Mouse (Mus musculus): ENCODE data around the gene Ddah2.
A peak's percentile ranks its signal among the peaks of the same experiment; 100 is the strongest.
"Not testable (repeated sequence)": the region's sequence is repeated elsewhere in the genome, so short reads cannot be mapped to it uniquely, and the experiment has no call there.

Gene Ddah2

DNA sequence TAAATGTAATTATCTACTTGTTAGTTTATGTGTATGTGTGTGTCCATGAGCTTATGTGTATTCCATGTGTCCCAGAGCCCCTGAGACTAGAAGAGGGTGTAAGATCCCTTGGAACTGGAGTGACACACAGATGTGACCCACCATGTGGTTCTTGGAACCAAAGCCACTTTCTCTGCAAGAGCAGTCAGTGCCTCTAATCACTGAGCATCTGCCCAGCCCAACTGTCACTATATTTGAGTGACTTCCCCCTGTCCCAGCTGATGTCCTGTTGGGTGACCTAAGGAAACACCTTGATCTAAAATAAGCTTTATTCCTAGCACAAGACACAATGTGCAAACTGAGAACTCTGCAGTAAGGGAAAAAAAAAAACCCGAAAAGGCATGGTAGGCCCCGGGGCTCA, 30.5 kb upstream of the Ddah2 start:
- no peak for DNase-seq

DNA sequence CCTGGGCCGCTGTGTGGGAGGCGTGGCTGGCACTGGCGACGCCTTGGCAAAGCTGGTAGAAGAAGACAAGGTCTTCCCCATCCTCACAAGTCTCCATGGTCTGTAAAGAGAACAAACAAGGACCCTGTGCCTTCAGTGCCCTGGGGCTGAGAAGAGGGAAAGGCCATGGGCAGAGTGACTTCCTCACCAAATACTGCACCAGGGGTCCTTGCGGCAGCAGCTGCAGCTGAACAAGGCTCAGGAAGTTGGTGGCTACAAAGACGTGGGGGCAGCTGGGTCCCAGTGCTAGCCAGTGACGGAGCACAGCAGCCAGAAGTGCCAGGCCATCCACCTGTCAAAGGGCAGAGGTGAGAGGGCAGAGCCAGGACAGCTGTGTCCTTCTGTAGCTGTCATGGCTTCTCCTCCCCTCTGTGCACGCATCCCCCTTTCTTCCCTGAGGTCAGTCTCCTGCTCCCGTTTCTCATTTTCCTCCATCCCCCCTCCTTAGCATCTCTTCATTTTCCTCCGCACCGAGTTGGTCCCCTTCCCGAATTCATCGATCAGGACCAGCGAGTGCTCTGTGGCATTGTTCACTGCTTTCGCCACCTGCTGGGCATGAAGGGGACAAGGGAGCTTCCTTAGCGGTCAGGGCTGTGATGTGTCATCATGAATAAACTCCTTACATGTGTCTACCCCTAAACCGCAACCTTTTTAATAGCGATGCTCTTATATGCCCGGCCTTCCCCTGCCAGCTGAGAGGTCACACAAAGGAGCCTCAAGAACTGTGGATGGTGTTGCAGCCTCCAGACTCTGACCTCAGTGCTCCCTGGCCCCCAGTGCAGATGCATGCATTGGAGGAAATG, 28.9 kb upstream of the Ddah2 start:
- DNase-seq, result peak; percentile 23

- no peak for DNase-seq
These were observed 27.6 kb upstream of the Ddah2 start for GRCm38 (mm10) chr17:35031272-35031671.

DNA sequence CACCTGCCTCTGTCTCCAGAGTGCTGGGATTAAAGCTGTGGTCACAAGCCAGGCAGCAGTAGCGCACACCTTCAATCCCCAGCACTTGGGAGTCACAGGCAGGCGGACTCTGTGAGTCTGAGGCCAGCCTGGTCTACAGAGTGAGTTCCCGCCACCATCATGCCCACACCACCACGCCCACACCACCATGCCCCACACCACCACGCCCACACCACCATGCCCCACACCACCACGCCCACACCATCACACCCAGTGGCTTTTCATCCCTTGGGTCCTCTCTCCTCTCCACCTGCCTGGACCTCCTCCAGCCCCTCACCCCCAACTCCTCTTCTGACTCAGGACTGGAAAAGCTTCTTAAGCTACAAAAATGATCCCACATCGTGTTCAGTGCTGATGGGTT, 27.0 kb upstream of the Ddah2 start:
- no peak for DNase-seq

- no peak for DNase-seq
These were observed 26.4 kb upstream of the Ddah2 start for GRCm38 (mm10) chr17:35032323-35032870.

GRCm38 (mm10) chr17:35033703-35034102, 25.1 kb upstream of the Ddah2 start:
- not testable (repeated sequence) for DNase-seq

DNA sequence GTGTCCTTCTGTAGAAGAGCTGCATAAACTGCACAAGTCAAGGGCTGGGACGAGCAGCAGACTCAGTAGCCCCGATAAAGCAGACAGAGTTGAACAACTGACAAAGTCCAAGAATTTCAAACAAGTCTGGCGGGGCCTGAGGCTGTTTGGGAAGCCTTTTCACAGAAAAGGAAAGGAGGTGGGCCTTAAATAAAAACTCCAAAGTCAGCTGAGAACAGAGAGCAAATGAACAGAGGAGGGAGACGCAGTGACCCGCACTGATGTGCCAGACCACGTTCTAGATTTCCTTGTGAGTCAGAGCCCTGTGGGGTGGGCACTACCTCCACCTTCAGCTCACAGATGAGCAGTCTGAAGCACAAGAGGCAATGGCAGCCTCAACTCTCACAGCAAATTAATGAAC, 23.9 kb upstream of the Ddah2 start:
- no peak for DNase-seq

GRCm38 (mm10) chr17:35039121-35039873, 19.5 kb upstream of the Ddah2 start:
- DNase-seq, result no peak

DNA sequence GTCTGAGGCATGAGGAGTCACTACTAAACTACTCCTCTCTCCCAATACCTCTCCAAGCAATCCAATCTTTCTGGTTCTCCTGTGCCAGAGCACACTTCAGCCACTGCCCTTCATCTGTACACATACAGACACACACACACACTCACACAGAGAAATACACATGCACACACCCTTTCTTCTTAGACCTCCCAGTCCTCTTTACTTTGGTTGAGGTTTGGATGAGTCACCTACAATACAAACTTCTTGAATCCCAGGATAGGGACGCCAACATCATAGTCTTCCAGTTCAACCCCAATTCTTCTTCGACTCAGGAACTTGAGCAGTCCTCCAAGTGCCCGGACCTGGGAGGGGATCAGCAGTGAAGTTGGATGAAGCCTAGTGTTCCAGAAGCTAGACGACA, 15.0 kb upstream of the Ddah2 start:
- no peak for DNase-seq

GRCm38 (mm10) chr17:35044904-35045806, 13.7 kb upstream of the Ddah2 start:
- DNase-seq, result no peak

GRCm38 (mm10) chr17:35045807-35046680, 12.8 kb upstream of the Ddah2 start:
- DNase-seq, result no peak

DNA sequence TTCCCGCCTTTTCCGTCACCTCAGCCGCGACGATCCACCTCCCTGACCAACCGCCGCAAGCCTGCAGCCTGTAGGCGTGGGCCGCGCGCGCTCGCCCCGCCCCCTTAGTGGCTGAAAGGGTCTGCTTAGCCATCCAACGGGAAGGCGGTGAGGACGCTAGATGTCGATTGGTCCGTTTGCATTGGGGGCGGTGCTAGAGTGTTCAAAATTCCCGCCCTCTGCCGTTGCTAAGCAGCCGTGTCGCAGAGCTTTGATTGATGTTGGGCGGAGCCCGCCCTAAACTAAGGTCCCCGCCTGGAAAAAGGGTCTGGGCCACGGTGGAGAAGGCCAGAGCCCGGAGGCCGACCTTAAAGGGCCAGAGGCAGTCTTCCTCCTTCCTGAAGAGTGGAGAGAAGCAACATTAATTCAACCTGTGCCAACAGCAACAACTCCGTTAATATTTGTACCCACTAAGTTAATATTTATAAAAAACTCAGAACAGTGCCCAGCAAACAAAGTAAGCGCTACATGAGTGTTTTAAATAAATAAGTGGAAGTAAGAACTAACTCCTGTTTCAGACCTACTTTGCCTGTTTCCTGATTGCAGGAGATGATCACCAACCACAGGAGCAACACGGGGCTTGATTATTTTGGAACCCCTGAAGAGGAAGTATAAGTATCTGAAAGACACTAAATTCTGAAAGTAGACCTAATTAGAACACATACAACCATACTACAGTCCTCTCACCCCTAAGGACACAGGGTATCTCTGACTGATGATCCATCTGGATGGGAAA, 12.0 kb upstream of the Ddah2 start, which contains the start of gene Msh5:
Gene Msh5 (minus strand): TSS at position 65 of the 775 bp plus-strand sequence.
- DNase-seq, result peak; percentile 98

DNA sequence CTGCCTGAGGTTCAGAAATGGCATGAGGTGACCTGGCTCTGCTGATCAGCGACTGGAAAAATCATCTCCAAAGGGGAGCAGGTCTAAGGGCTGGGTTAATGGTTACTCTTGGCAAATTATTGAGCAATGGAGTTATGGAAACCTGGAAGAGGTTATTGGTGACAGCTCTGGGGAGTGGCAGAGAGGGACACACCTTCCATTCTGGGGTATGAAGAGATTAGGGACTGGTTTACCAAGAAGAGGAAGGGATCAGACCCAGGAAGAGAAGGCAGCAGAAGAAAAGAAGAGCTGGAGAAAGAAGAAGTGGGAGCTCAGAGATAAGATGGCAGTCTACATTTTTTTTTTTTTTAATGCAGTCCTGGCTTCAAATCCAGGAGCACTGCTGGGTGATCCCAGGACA, 11.1 kb upstream of the Ddah2 start:
- DNase-seq, result peak; percentile 55

DNA sequence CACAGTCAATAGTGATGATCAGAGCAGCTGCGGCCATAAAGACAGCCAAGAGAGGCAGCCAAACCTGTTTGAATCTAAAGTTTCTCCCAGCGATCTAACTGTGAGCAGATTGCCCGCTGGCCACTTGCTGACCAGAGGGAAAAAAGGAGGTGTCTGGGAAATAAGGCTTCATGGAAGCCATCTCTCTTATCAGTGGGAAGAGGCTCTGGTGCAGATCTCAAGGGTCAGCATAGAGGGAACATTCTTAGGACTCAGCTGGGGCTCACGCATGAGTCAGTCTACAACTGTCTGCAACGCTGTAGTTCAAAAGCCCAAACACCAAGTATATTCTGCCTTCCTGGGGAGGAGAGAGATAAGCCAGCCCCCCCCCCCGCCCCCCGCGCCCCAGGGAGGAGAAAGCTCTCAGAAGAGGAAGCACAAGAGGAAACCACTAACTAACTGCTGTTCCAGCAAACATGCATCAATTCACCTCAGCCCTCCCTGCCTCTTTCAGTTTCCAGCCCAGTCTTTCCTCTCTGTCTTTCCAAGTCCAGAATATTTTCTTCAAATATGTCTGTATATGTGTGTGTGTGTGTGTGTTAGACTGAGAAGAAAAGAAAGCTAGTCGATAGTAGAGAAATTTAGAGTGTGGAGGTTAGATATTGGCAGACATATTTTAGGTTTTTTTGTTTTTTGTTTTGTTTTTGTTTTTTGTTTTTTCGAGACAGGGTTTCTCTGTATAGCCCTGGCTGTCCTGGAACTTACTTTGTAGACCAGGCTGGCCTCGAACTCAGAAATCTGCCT, 10.5 kb upstream of the Ddah2 start:
- DNase-seq, result peak; percentile 43

DNA sequence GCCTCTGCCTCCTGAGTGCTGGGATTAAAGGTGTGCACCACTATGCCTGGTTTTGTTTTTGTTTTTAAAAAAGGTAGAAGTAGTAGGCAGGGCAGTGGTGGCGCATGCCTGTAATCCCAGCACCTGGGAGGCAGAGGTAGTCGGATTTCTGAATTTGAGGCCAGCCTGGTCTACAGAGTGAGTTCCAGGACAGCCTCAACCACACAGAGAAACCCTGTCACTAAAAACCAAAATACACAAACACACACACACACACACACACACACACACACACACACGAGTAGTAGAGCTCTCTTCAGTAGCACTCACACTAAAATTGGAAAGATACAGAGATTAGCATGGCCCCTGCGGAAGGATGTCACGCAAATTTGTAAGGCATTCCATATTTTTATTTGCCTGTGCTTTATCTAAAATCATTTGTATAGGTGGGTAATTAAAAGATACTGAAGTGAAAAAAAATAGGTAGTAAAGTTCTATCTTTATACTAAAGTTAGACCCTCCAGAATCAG, 9.8 kb upstream of the Ddah2 start:
- DNase-seq, result no peak

DNA sequence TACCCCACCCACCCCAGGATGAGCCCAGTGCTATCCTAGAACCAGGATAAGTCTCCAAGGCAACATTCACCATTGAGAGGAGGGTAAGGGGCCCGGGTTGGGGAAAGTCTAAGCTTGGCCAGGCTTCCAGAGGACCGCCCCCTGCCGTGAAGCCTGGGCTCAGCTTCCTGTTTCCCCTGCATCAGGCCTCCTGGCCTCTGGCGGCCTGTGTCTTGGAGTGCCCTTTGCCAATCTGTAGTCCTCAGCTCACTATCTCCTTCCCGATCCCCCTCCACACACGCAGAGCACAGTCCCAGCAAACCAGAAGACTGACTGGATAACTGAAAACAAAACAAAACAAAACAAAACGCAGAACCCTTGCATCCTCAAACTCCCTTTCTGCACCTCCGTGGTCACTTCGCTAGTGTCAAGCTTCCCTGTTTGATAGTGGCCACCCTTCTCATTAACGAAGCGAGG, 9.2 kb upstream of the Ddah2 start, which contains the start of gene Clic1:
Gene Clic1 (plus strand): TSS at position 406 of the 456 bp plus-strand sequence.
- DNase-seq, result peak; percentile 43

- peak; percentile 81 for DNase-seq
These were observed 8.6 kb upstream of the Ddah2 start for GRCm38 (mm10) chr17:35050126-35050750.

DNA sequence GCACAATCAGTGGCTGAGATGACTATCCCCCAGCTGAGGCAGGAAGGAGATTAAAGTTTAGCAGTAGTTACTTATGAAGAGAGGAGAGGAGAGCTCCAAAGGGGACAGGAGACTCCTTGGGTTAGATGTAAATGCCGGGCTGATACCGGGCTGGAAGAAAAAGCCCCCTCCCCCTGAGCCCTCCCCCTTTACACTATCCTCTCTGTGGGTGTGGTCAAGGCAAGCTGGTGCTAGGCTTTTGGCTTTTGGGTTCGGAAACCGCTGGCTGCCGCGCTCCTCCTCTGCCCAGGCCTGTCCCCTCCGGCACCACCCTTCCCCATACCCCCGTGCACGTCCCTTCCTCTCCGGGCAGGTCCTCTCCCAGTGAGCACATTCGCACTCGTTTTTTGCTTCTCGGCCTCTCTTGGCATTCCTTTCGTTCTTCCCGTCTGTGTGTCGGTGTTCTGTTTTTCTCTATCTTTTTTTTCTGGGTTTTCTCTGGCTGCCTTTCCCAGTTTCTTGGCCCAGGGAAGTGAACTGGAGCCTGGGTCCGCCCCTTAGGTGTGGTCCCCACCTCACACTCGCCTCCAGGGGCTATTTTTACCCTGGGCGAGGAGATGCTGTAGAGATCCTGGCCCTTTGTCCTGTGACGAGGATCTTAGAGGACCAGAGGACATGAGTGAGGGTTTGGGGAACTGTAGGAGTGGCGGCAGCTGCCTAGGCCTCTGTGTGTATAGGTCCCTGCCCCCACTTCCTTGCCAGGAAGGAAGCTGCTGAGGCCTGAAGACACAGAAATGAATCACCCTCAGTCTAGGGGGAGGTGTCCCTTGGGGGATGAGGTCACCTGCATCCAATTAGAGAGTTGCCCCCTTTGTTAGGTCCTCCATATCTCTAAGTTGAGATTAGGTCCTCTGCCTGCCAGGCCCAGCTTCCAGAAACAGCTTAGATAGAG, 7.4 kb upstream of the Ddah2 start:
- DNase-seq, result peak; percentile 69
